Mouse (Mus musculus) E14TG2a.4 (cell line): Measurements from ENCODE around the gene Hyal1.

Experiments
- CTCF ChIP-seq: conservative IDR thresholded peaks from 2 replicates; pipeline ENCODE4 v1.5.1; 2014; ENCODE audit warnings: low read length
- NANOG ChIP-seq: IDR thresholded peaks from 2 replicates; pipeline ENCODE4 v1.6.1; 2014; ENCODE audit warnings: borderline replicate concordance, low read length, mixed read lengths

DNA sequence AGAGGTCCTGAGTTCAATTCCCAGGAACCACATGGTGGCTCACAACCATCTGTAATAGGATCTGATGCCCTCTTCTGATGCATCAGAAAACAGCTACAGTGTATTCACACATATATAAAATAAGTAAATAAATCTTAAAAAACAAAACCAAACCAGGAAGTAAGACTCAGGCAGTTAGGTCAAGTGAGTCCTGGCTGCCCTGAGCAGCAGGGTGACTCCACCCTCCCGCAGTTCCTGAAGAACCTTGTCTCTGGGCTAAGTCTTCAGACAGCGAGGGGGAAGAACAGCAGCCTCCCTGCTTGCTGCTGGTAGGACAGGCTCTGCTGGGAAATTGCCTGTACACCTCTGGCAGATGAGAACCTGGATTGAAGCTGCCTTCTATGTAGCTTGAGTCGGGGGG is 20.4 kb upstream of the Hyal1 start:
- TF ChIP-seq CTCF: no peak
- no peak for TF ChIP-seq NANOG
